Mouse (Mus musculus): ENCODE measurements around the gene Foxp1. TPM values are rescaled to one million over a fixed set of nuclear protein-coding genes. Genes with fewer than 3 reads are reported as not detected.

The Foxp1 gene
- polyA plus RNA-seq, 1 experiment: 93.7 TPM

DNA sequence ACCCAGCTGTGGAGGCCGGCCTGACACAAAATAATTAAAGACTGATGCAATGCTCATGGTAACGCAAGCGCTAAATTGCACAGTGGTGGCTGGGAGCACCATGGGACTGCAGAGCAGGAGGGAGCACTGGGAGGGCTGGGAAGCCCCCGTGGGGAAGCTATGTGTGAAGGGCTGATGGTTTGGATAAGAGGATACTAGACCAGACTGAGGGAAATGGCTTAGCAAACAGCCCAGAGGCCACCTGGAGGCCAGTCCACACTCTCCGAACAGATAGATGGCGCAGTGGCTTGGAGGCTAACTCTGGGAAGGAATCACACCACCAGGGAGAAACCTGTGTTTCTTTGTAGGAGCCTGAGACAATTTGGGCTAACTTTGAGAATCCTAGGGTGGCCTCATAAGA lies 492.3 kb downstream of the Foxp1 start:
- Histone ChIP-seq H3K4me1 (ENCODE audit: control insufficient read depth, insufficient read depth, low read length) (peaks cover 3% of the 10 kb centered on the region; the same call in 1 of the 2 replicates), H3K27ac (ENCODE audit: control insufficient read depth, insufficient read depth, low read depth, low read length, poor library complexity) (no peak overlapping the region), H3K4me3 (replicated peaks; ENCODE audit: control insufficient read depth, low read depth, low read length) (no peak overlapping the region)
- TF ChIP-seq POLR2A (IDR thresholded peaks at IDR 0.05; ENCODE audit: borderline replicate concordance, control insufficient read depth, low read depth, low read length) (no peak), CTCF (IDR thresholded peaks at IDR 0.05; ENCODE audit: control insufficient read depth, insufficient read depth, low read length) (no peak)
- WGBS: 48% methylated on average over 6 of the region's 6 CpGs

DNA sequence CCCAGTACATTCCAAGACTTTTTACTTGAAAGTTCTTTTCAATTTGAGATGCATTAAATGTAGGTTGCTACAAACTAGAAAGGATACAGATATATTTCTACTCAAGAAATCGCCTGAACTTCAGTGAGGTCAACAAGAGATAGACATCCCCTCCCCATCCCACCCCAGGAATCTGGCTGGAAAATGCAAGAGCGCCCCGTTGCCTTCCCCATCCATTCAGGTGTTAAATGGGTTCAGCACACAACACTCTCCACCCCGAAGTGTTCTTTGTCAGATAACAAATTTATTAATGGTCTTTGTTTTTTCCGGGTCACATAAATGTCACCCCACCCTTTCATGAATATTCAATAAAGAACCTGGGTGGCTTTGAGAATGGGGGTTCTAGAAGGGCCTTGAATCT lies 493.1 kb downstream of the Foxp1 start:
- Histone ChIP-seq H3K27ac (ENCODE audit: control insufficient read depth, insufficient read depth, low read depth, low read length, poor library complexity) (no peak overlapping the region), H3K4me3 (replicated peaks; ENCODE audit: control insufficient read depth, low read depth, low read length) (no peak overlapping the region), H3K4me1 (ENCODE audit: control insufficient read depth, insufficient read depth, low read length) (peaks cover 4% of the 10 kb centered on the region; the same call in 1 of the 2 replicates)
- 59% methylated on average over 5 of the region's 5 CpGs for WGBS
- TF ChIP-seq POLR2A (IDR thresholded peaks at IDR 0.05; ENCODE audit: borderline replicate concordance, control insufficient read depth, low read depth, low read length): no peak
- no peak for TF ChIP-seq CTCF (IDR thresholded peaks at IDR 0.05; ENCODE audit: control insufficient read depth, insufficient read depth, low read length)

DNA sequence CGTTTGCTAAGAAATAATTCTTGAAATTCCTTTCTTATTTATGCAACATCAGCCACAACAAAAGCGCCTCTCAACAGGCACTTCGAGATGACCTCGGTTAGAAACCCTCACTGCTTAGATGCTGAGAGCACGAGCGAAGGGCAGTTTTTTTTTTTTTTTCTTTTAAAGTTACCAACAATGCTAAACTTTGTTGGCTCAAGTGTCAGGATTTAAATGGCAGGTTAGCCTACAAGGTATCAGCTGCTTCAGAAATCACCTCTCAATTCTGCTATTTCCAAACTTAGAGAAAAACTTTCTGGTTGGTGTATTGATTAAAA lies 493.6 kb downstream of the Foxp1 start:
- Histone ChIP-seq H3K27ac (ENCODE audit: control insufficient read depth, insufficient read depth, low read depth, low read length, poor library complexity) (peak overlapping the region; percentile 60), H3K4me1 (ENCODE audit: control insufficient read depth, insufficient read depth, low read length) (peaks cover 4% of the 10 kb centered on the region; the same call in 1 of the 2 replicates), H3K4me3 (replicated peaks; ENCODE audit: control insufficient read depth, low read depth, low read length) (peak overlapping the region; percentile 72)
- TF ChIP-seq POLR2A (IDR thresholded peaks at IDR 0.05; ENCODE audit: borderline replicate concordance, control insufficient read depth, low read depth, low read length) (no peak), CTCF (IDR thresholded peaks at IDR 0.05; ENCODE audit: control insufficient read depth, insufficient read depth, low read length) (no peak)
- 2% methylated on average over 6 of the region's 6 CpGs for WGBS

DNA sequence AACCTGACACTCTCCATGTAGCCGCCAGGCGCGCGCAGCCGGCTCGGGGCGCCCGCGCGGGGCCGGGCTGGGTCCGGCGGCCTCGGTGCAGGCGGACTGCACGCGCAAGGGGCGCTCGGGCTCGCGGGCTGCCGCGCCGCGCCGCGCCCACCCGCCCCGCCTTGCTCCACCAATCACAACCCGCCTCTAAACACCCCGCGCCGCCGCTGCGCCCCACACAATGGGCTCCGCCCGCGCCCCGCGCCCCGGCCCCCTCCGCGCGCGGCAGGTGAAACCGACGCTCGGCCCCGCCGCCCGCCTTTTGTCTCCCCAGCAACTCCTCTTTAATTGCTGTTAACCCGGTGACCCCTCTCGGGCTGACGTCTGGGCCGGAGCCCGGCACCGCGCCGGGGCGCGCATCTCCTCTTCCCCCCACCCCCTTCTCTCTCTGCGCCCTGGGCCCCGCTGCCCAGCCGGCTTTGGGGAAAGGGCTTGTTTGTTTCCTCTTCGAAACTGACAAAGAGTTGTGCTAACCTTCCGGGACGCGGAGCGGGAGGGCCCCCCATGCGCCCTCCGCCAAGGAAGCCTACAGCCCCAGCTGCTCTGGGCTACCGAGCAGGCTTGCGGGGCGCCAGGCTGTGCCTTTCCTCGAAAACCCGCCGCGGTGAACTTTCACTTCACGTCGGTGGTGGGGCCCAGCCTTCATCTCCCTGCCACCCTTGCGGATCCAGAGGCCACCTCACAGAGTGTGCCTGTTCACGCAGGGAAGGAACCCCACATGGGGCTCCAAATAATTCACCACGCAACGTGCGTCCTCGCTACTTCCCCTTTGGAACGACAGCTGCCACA lies 494.1 kb downstream of the Foxp1 start:
- peaks cover 4% of the 10 kb centered on the region; the same call in 1 of the 2 replicates for H3K4me1 ChIP-seq (ENCODE audit: control insufficient read depth, insufficient read depth, low read length)
- TF ChIP-seq CTCF (IDR thresholded peaks at IDR 0.05; ENCODE audit: control insufficient read depth, insufficient read depth, low read length) (no peak), POLR2A (IDR thresholded peaks at IDR 0.05; ENCODE audit: borderline replicate concordance, control insufficient read depth, low read depth, low read length) (no peak)
- H3K4me3 ChIP-seq (replicated peaks; ENCODE audit: control insufficient read depth, low read depth, low read length): peak overlapping the region; percentile 82
- peak overlapping the region; percentile 60 for H3K27ac ChIP-seq (ENCODE audit: control insufficient read depth, insufficient read depth, low read depth, low read length, poor library complexity)
- WGBS: 1% methylated on average over 60 of the region's 87 CpGs

DNA sequence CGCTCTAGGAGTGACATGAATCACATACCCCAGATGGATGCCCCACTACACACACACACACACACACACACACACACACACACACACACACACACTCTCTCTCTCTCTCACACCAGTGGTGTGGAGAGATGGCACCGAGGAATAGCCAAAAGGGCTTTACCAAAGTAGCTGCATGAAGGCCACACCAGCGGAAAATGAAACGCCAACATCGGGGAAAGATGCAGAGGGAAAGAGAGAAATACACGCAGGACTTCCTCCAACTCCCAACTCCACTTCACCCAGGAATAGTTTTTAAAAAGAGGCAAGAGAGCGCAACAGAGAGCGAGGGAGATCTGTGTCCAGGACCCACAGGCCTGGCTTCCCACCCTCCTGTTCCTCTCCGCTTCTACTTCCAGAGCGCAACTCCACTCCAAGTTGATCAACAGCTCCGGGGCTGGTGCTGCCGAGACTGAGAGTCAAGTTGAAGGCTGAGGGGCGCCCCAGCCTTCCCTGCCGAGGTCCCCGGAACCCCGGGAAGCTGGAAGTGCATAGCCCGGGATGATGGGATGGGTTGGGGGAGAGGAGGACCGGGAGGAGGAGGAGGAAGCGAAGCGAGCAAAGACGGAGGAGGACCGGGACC lies 494.9 kb downstream of the Foxp1 start:
- WGBS: 2% methylated on average over 20 of the region's 22 CpGs
- TF ChIP-seq POLR2A (IDR thresholded peaks at IDR 0.05; ENCODE audit: borderline replicate concordance, control insufficient read depth, low read depth, low read length) (no peak), CTCF (IDR thresholded peaks at IDR 0.05; ENCODE audit: control insufficient read depth, insufficient read depth, low read length) (no peak)
- peak overlapping the region; percentile 60 for H3K27ac ChIP-seq (ENCODE audit: control insufficient read depth, insufficient read depth, low read depth, low read length, poor library complexity)
- H3K4me3 ChIP-seq (replicated peaks; ENCODE audit: control insufficient read depth, low read depth, low read length): peak overlapping the region; percentile 82
- peaks cover 3% of the 10 kb centered on the region; the same call in 1 of the 2 replicates for H3K4me1 ChIP-seq (ENCODE audit: control insufficient read depth, insufficient read depth, low read length)

DNA sequence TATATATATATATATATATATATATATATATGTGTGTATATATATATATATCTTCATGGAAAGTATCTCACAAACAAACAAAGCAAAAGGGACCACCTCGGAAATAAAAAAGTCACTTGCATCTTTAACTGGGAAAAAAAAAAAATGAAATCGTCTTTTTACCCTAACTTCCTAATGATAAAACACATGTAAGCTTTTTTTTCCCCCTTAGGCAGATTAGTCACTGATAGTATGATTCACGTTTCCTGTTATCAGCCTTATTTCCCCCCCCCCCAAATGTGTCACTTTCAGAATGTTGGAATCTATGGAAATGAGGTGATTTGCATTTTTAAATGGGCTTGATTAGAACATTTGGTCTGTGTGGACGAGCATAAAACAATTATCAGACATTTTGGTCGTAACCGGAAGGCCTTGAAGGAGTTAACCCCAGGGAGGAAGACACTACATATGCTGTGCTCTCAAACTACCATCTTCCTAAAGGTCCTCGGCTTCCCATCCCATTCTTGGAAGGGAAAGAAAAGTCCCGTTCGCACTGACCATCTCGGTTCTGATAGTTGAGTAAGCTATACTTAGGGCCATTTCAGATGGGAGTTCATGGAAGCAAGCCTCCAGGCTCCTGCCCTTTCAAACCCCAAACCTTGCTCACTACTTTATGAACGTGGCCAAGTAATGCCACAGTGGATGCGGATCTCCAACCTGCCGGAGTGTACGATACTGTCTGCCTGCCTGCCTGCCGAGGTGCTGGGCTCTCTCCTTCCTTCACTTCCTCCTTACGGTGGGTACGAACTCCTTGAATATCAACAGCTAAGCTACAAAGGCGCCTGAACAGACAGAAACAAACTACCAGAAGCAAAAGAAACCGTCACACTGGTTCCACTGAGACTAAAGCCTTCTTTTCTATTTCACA lies 495.6 kb downstream of the Foxp1 start:
- WGBS: 11% methylated on average over 19 of the region's 19 CpGs
- Histone ChIP-seq H3K4me1 (ENCODE audit: control insufficient read depth, insufficient read depth, low read length) (peaks cover 3% of the 10 kb centered on the region; the same call in 1 of the 2 replicates), H3K27ac (ENCODE audit: control insufficient read depth, insufficient read depth, low read depth, low read length, poor library complexity) (peak overlapping the region; percentile 60)

DNA sequence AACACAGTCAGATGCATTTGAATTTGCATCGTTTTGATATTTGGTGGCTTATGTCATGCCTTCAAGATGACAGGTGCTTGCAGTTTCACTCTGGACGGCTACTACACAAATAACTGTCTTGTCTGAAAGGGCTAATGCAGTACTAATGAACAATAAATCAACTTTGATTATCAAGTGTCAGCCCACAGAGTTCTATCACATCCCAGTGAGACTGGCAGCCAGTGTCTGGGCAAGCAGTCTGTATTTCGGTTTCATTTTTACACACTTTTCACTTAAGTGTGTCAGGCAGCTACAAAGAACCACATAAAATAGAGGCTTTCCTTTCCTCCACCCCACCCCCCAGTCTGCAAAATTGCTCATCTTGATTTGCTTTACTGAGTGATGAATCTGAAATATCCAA lies 496.5 kb downstream of the Foxp1 start:
- Histone ChIP-seq H3K4me3 (replicated peaks; ENCODE audit: control insufficient read depth, low read depth, low read length) (no peak overlapping the region), H3K27ac (ENCODE audit: control insufficient read depth, insufficient read depth, low read depth, low read length, poor library complexity) (no peak overlapping the region), H3K4me1 (ENCODE audit: control insufficient read depth, insufficient read depth, low read length) (peaks cover 2% of the 10 kb centered on the region; the same call in 1 of the 2 replicates)
- TF ChIP-seq POLR2A (IDR thresholded peaks at IDR 0.05; ENCODE audit: borderline replicate concordance, control insufficient read depth, low read depth, low read length) (no peak), CTCF (IDR thresholded peaks at IDR 0.05; ENCODE audit: control insufficient read depth, insufficient read depth, low read length) (no peak)
- 13% methylated on average over 3 of the region's 3 CpGs for WGBS

More for the DNA sequence above, 495.6 kb downstream of the Foxp1 start:
- TF ChIP-seq POLR2A (IDR thresholded peaks at IDR 0.05; ENCODE audit: borderline replicate concordance, control insufficient read depth, low read depth, low read length) (no peak), CTCF (IDR thresholded peaks at IDR 0.05; ENCODE audit: control insufficient read depth, insufficient read depth, low read length) (no peak)
- peak overlapping the region; percentile 82 for H3K4me3 ChIP-seq (replicated peaks; ENCODE audit: control insufficient read depth, low read depth, low read length)

Measured in bone marrow, adult 2 months (tissue).